Mouse (Mus musculus): ENCODE data around the gene Olfr561. TPM values are rescaled to one million over a fixed set of nuclear protein-coding genes. Genes with fewer than 3 reads are reported as not detected.

Gene Olfr561
- total RNA-seq (2015; ENCODE audit: low replicate concordance) (not detected in 2 replicates), total RNA-seq (2017; ENCODE audit: low replicate concordance) (not detected in 2 replicates)

- ATAC-seq (replicated peaks; ENCODE audit: low FRiP score, poor library complexity, severe bottlenecking) = no peak
These were observed at the start of gene Olfr561 for GRCm38 (mm10) chr7:102770921-102771320. Gene Olfr561, plus strand, starts transcription at chr7:102771221.

- no peak for ATAC-seq (replicated peaks; ENCODE audit: low FRiP score, poor library complexity, severe bottlenecking)
These were observed 43.6 kb upstream of the Olfr561 start, which contains the start of gene Olfr559 for GRCm38 (mm10) chr7:102727391-102727790. Gene Olfr559, minus strand, starts transcription at chr7:102727491.

GRCm38 (mm10) chr7:102733793-102734192 is 37.2 kb upstream of the Olfr561 start:
- no peak for ATAC-seq (replicated peaks; ENCODE audit: low FRiP score, poor library complexity, severe bottlenecking)

- ATAC-seq (replicated peaks; ENCODE audit: low FRiP score, poor library complexity, severe bottlenecking) = no peak
These were observed 33.3 kb upstream of the Olfr561 start for GRCm38 (mm10) chr7:102737705-102738104.

- ATAC-seq (replicated peaks; ENCODE audit: low FRiP score, poor library complexity, severe bottlenecking) = no peak
These were observed 18.9 kb upstream of the Olfr561 start for GRCm38 (mm10) chr7:102752086-102752485.

DNA sequence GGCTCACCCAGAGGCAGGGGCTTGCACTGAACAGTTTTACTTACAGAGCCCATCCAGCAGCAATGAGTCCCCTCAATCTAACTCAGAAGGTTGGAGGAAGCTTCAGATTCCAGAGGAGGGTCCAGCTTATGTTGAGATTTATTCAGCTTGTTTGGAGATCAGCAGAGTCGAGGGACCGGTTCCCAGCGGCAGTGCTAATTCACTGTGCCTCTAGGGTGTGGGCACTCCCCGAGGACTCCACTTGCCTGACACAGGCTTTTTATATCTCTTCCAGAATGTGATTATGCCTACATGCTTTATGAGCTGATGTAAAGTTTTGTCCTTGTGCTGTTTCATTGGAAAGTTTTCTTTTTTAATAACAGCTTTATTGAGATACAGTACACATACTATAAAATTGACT is 11.8 kb upstream of the Olfr561 start, which contains the start of the genes Olfr560 and Olfr78:
Olfr560 (minus strand) TSS at position 101 of the 400 bp plus-strand sequence.
Olfr78 (minus strand) TSS at position 206 of the 400 bp plus-strand sequence.
- no peak for ATAC-seq (replicated peaks; ENCODE audit: low FRiP score, poor library complexity, severe bottlenecking)

GRCm38 (mm10) chr7:102803180-102803579 is 32.2 kb downstream of the Olfr561 start, which contains the start of gene Olfr564:
Gene Olfr564, plus strand, starts transcription at chr7:102803480.
- ATAC-seq (replicated peaks; ENCODE audit: low FRiP score, poor library complexity, severe bottlenecking) = no peak

Other genes starting within 250 kb of the Olfr561 start
Only the 30 nearest of the 31 such genes appear.
- gene Olfr548-ps1, start 230.3 kb upstream of the Olfr561 start, total RNA-seq (2015; ENCODE audit: low replicate concordance) = not detected in 2 replicates
- not detected in 2 replicates for gene Olfr548-ps1, start 230.3 kb upstream of the Olfr561 start, total RNA-seq (2017; ENCODE audit: low replicate concordance)
- gene Olfr549, start 221.4 kb upstream of the Olfr561 start, total RNA-seq (2015; ENCODE audit: low replicate concordance) = not detected in 2 replicates
- gene Olfr549, start 221.4 kb upstream of the Olfr561 start, total RNA-seq (2017; ENCODE audit: low replicate concordance) = not detected in 2 replicates
- 6.9 and 25.9 TPM in 2 replicates for gene Trim21, start 205.7 kb upstream of the Olfr561 start, total RNA-seq (2015; ENCODE audit: low replicate concordance)
- gene Trim21, start 205.7 kb upstream of the Olfr561 start, total RNA-seq (2017; ENCODE audit: low replicate concordance) = 37.5 and 50.2 TPM in 2 replicates
- not detected in 2 replicates for gene Olfr550, start 199.8 kb upstream of the Olfr561 start, total RNA-seq (2015; ENCODE audit: low replicate concordance)
- gene Olfr550, start 199.8 kb upstream of the Olfr561 start, total RNA-seq (2017; ENCODE audit: low replicate concordance) = not detected in 2 replicates
- not detected in 2 replicates for gene Olfr551, start 179.3 kb upstream of the Olfr561 start, total RNA-seq (2015; ENCODE audit: low replicate concordance)
- not detected in 2 replicates for gene Olfr551, start 179.3 kb upstream of the Olfr561 start, total RNA-seq (2017; ENCODE audit: low replicate concordance)
- not detected in 2 replicates for gene Olfr552, start 173.5 kb upstream of the Olfr561 start, total RNA-seq (2015; ENCODE audit: low replicate concordance)
- gene Olfr552, start 173.5 kb upstream of the Olfr561 start, total RNA-seq (2017; ENCODE audit: low replicate concordance) = not detected in 2 replicates
- not detected in 2 replicates for gene Olfr553, start 153.0 kb upstream of the Olfr561 start, total RNA-seq (2015; ENCODE audit: low replicate concordance)
- not detected in 2 replicates for gene Olfr553, start 153.0 kb upstream of the Olfr561 start, total RNA-seq (2017; ENCODE audit: low replicate concordance)
- not detected in 2 replicates for gene Olfr554, start 132.8 kb upstream of the Olfr561 start, total RNA-seq (2015; ENCODE audit: low replicate concordance)
- gene Olfr554, start 132.8 kb upstream of the Olfr561 start, total RNA-seq (2017; ENCODE audit: low replicate concordance) = not detected in 2 replicates
- gene Olfr555, start 112.4 kb upstream of the Olfr561 start, total RNA-seq (2015; ENCODE audit: low replicate concordance) = not detected in 2 replicates
- not detected in 2 replicates for gene Olfr555, start 112.4 kb upstream of the Olfr561 start, total RNA-seq (2017; ENCODE audit: low replicate concordance)
- not detected in 2 replicates for gene Olfr556, start 106.3 kb upstream of the Olfr561 start, total RNA-seq (2015; ENCODE audit: low replicate concordance)
- gene Olfr556, start 106.3 kb upstream of the Olfr561 start, total RNA-seq (2017; ENCODE audit: low replicate concordance) = not detected in 2 replicates
- gene Trim68, start 83.9 kb upstream of the Olfr561 start, total RNA-seq (2015; ENCODE audit: low replicate concordance) = not detected in 2 replicates
- 0.51 TPM in 1 of 2 replicates, not detected in the other for gene Trim68, start 83.9 kb upstream of the Olfr561 start, total RNA-seq (2017; ENCODE audit: low replicate concordance)
- not detected in 2 replicates for gene Olfr557, start 75.3 kb upstream of the Olfr561 start, total RNA-seq (2015; ENCODE audit: low replicate concordance)
- not detected in 2 replicates for gene Olfr557, start 75.3 kb upstream of the Olfr561 start, total RNA-seq (2017; ENCODE audit: low replicate concordance)
- not detected in 2 replicates for gene Olfr558, start 69.0 kb upstream of the Olfr561 start, total RNA-seq (2015; ENCODE audit: low replicate concordance)
- gene Olfr558, start 69.0 kb upstream of the Olfr561 start, total RNA-seq (2017; ENCODE audit: low replicate concordance) = not detected in 2 replicates
- gene Olfr33, start 52.2 kb upstream of the Olfr561 start, total RNA-seq (2015; ENCODE audit: low replicate concordance) = not detected in 2 replicates
- gene Olfr33, start 52.2 kb upstream of the Olfr561 start, total RNA-seq (2017; ENCODE audit: low replicate concordance) = not detected in 2 replicates
- gene Olfr559, start 43.7 kb upstream of the Olfr561 start, total RNA-seq (2015; ENCODE audit: low replicate concordance) = not detected in 2 replicates
- not detected in 2 replicates for gene Olfr559, start 43.7 kb upstream of the Olfr561 start, total RNA-seq (2017; ENCODE audit: low replicate concordance)
- gene Olfr560, start 11.9 kb upstream of the Olfr561 start, total RNA-seq (2015; ENCODE audit: low replicate concordance) = not detected in 2 replicates
- not detected in 2 replicates for gene Olfr560, start 11.9 kb upstream of the Olfr561 start, total RNA-seq (2017; ENCODE audit: low replicate concordance)
- not detected in 2 replicates for gene Olfr78, start 11.8 kb upstream of the Olfr561 start, total RNA-seq (2015; ENCODE audit: low replicate concordance)
- gene Olfr78, start 11.8 kb upstream of the Olfr561 start, total RNA-seq (2017; ENCODE audit: low replicate concordance) = not detected in 2 replicates
- not detected in 2 replicates for gene Olfr564, start 32.3 kb downstream of the Olfr561 start, total RNA-seq (2015; ENCODE audit: low replicate concordance)
- not detected in 2 replicates for gene Olfr564, start 32.3 kb downstream of the Olfr561 start, total RNA-seq (2017; ENCODE audit: low replicate concordance)
- not detected in 2 replicates for gene Olfr566, start 87.5 kb downstream of the Olfr561 start, total RNA-seq (2015; ENCODE audit: low replicate concordance)
- 0.77 TPM in 1 of 2 replicates, not detected in the other for gene Olfr566, start 87.5 kb downstream of the Olfr561 start, total RNA-seq (2017; ENCODE audit: low replicate concordance)
- not detected in 2 replicates for gene Olfr568, start 105.9 kb downstream of the Olfr561 start, total RNA-seq (2015; ENCODE audit: low replicate concordance)
- not detected in 2 replicates for gene Olfr568, start 105.9 kb downstream of the Olfr561 start, total RNA-seq (2017; ENCODE audit: low replicate concordance)
- not detected in 2 replicates for gene Olfr569, start 119.7 kb downstream of the Olfr561 start, total RNA-seq (2015; ENCODE audit: low replicate concordance)
- gene Olfr569, start 119.7 kb downstream of the Olfr561 start, total RNA-seq (2017; ENCODE audit: low replicate concordance) = not detected in 2 replicates
- not detected in 2 replicates for gene Olfr570, start 123.4 kb downstream of the Olfr561 start, total RNA-seq (2015; ENCODE audit: low replicate concordance)
- gene Olfr570, start 123.4 kb downstream of the Olfr561 start, total RNA-seq (2017; ENCODE audit: low replicate concordance) = not detected in 2 replicates
- gene Olfr571, start 146.3 kb downstream of the Olfr561 start, total RNA-seq (2015; ENCODE audit: low replicate concordance) = not detected in 2 replicates
- not detected in 2 replicates for gene Olfr571, start 146.3 kb downstream of the Olfr561 start, total RNA-seq (2017; ENCODE audit: low replicate concordance)
- gene Olfr572, start 153.2 kb downstream of the Olfr561 start, total RNA-seq (2015; ENCODE audit: low replicate concordance) = not detected in 2 replicates
- not detected in 2 replicates for gene Olfr572, start 153.2 kb downstream of the Olfr561 start, total RNA-seq (2017; ENCODE audit: low replicate concordance)
- not detected in 2 replicates for gene Olfr573-ps1, start 171.4 kb downstream of the Olfr561 start, total RNA-seq (2015; ENCODE audit: low replicate concordance)
- gene Olfr573-ps1, start 171.4 kb downstream of the Olfr561 start, total RNA-seq (2017; ENCODE audit: low replicate concordance) = not detected in 2 replicates
- gene Olfr574, start 177.2 kb downstream of the Olfr561 start, total RNA-seq (2015; ENCODE audit: low replicate concordance) = not detected in 2 replicates
- not detected in 2 replicates for gene Olfr574, start 177.2 kb downstream of the Olfr561 start, total RNA-seq (2017; ENCODE audit: low replicate concordance)
- not detected in 2 replicates for gene Olfr575, start 187.6 kb downstream of the Olfr561 start, total RNA-seq (2015; ENCODE audit: low replicate concordance)
- gene Olfr575, start 187.6 kb downstream of the Olfr561 start, total RNA-seq (2017; ENCODE audit: low replicate concordance) = not detected in 2 replicates
- gene Olfr576, start 191.4 kb downstream of the Olfr561 start, total RNA-seq (2015; ENCODE audit: low replicate concordance) = not detected in 2 replicates
- gene Olfr576, start 191.4 kb downstream of the Olfr561 start, total RNA-seq (2017; ENCODE audit: low replicate concordance) = 0.43 TPM in 1 of 2 replicates, not detected in the other
- gene Olfr577, start 204.7 kb downstream of the Olfr561 start, total RNA-seq (2015; ENCODE audit: low replicate concordance) = not detected in 2 replicates
- not detected in 2 replicates for gene Olfr577, start 204.7 kb downstream of the Olfr561 start, total RNA-seq (2017; ENCODE audit: low replicate concordance)
- not detected in 2 replicates for gene Olfr578, start 218.1 kb downstream of the Olfr561 start, total RNA-seq (2015; ENCODE audit: low replicate concordance)
- not detected in 2 replicates for gene Olfr578, start 218.1 kb downstream of the Olfr561 start, total RNA-seq (2017; ENCODE audit: low replicate concordance)

All from erythroblast, adult 5-6 weeks (primary cell).